Mouse (Mus musculus) thymus, adult 2 months (tissue): ENCODE results near the gene Crybg3.

ENCODE experiments used
- CTCF ChIP-seq: fragments of 200-500 bp; IDR thresholded peaks from 2 replicates; pipeline ENCODE4 v1.5.1; 2012; ENCODE audit warnings: mild to moderate bottlenecking, control low read depth, low read length, moderate library complexity, borderline replicate concordance; ENCODE audit not compliant: control insufficient read depth, poor library complexity, insufficient read depth; ENCODE audit errors: extremely low read depth
- POLR2A ChIP-seq: fragments of 200-500 bp; IDR thresholded peaks from 2 replicates; pipeline ENCODE4 v1.6.1; 2012; ENCODE audit warnings: mild to moderate bottlenecking, low read length, control low read depth, moderate library complexity; ENCODE audit not compliant: control insufficient read depth, poor library complexity, insufficient read depth; ENCODE audit errors: extremely low read depth

GRCm38 (mm10) chr16:59549631-59550030 lies 51.1 kb downstream of the Crybg3 start:
- TF ChIP-seq POLR2A (no peak), CTCF (no peak)
